Mouse (Mus musculus) heart, embryonic 12.5 days (tissue): Measurements from ENCODE around the gene Anp32b. TPM values are rescaled to one million over a fixed set of nuclear protein-coding genes. Genes with fewer than 3 reads are reported as not detected.

Source experiments
- ATAC-seq: fragments of 200-750 bp; cut with Nextera tagmentation; 2 replicates; pipeline ENCODE4 v1.8.0; 2017; ENCODE audit warnings: moderate TSS enrichment, moderate library complexity; ENCODE audit not compliant: insufficient number of reproducible peaks, low FRiP score
- H3K27ac ChIP-seq: fragments of 300-500 bp; sonication (generic); 2 replicates; pipeline ENCODE4 v1.5.1; 2016; ENCODE audit warnings: mild to moderate bottlenecking, moderate library complexity; ENCODE audit not compliant: poor library complexity, severe bottlenecking
- H3K27me3 ChIP-seq: fragments of 300-500 bp; sonication (generic); replicated peaks from 2 replicates; pipeline ENCODE4 v1.6.1; 2016; ENCODE audit warnings: mild to moderate bottlenecking, moderate library complexity
- H3K36me3 ChIP-seq: fragments of 300-500 bp; sonication (generic); 2 replicates; pipeline ENCODE4 v1.6.1; 2016; ENCODE audit warnings: mild to moderate bottlenecking, moderate library complexity
- H3K4me1 ChIP-seq: fragments of 300-500 bp; sonication (generic); replicated peaks from 2 replicates; pipeline ENCODE4 v1.6.1; 2016; ENCODE audit warnings: mild to moderate bottlenecking
- H3K4me2 ChIP-seq: fragments of 300-500 bp; sonication (generic); 2 replicates; pipeline ENCODE4 v1.6.1; 2016; ENCODE audit warnings: mild to moderate bottlenecking, moderate library complexity
- H3K4me3 ChIP-seq: fragments of 300-500 bp; sonication (generic); 2 replicates; pipeline ENCODE4 v1.5.1; 2016; ENCODE audit warnings: mild to moderate bottlenecking
- H3K9ac ChIP-seq: fragments of 300-500 bp; sonication (generic); 2 replicates; pipeline ENCODE4 v1.6.1; 2016; ENCODE audit warnings: mild to moderate bottlenecking, moderate library complexity
- H3K9me3 ChIP-seq: fragments of 300-500 bp; sonication (generic); replicated peaks from 2 replicates; pipeline ENCODE4 v1.6.1; 2016; ENCODE audit warnings: mild to moderate bottlenecking, moderate library complexity
- WGBS: fragments of 180-500 bp; shearing (Covaris S2); methylation state at CpG from one replicate; pipeline ENCODE4 v1.1.7; 2016; 5-methylcytosine and 5-hydroxymethylcytosine counted together
- polyA plus RNA-seq: library from polyadenylated mRNA; unstranded; fragments of >200 nt; fragmentation: Nextera tagmentation; extraction: Ambion mirVana; gene quantifications from 2 replicates; pipeline ENCODE4 v1.2.1, GENCODE M21; 2016

Gene Anp32b
- polyA plus RNA-seq, 1 experiment from 2014 or later, result 214 TPM

GRCm38 (mm10) chr4:46506801-46507610, 56.3 kb downstream of the Anp32b start:
- peak; percentile 97 for ATAC-seq
- peak overlapping the region; percentile 76 for H3K9ac ChIP-seq
- H3K4me3 ChIP-seq, result peak overlapping the region; percentile 69
- H3K9me3 ChIP-seq, result peaks cover 4% of the 10 kb centered on the region
- peak overlapping the region; percentile 97 for H3K4me2 ChIP-seq
- no peak overlapping the region for H3K27ac ChIP-seq
- H3K36me3 ChIP-seq, result peaks cover 26% of the 10 kb centered on the region
- peaks cover 7% of the 10 kb centered on the region; the same call in 1 of the 2 replicates for H3K4me1 ChIP-seq
- peaks cover 7% of the 10 kb centered on the region; the same call in 1 of the 2 replicates for H3K27me3 ChIP-seq
- WGBS, result under 1% methylated on average over 94 of the region's 94 CpGs

GRCm38 (mm10) chr4:46507736-46508460, 57.2 kb downstream of the Anp32b start:
- WGBS, result 12% methylated on average over 16 of the region's 16 CpGs

GRCm38 (mm10) chr4:46520491-46520890, 69.8 kb downstream of the Anp32b start:
- H3K9me3 ChIP-seq, result peaks cover 11% of the 10 kb centered on the region
- H3K36me3 ChIP-seq, result no peaks in the 10 kb centered on the region
- H3K4me1 ChIP-seq, result peaks cover 23% of the 10 kb centered on the region
- H3K27me3 ChIP-seq, result peaks cover 39% of the 10 kb centered on the region
- H3K4me2 ChIP-seq, result peak overlapping the region; percentile 30
- 0 out of 2 replicates have a peak overlapping the region, but pooled peaks have one; percentile 19 for H3K27ac ChIP-seq
- peak; percentile 57 for ATAC-seq
- 22% methylated on average over 2 of the region's 2 CpGs for WGBS
- H3K9ac ChIP-seq, result no peak overlapping the region
- no peak overlapping the region for H3K4me3 ChIP-seq

More at GRCm38 (mm10) chr4:46507736-46508460, 57.2 kb downstream of the Anp32b start:
- Histone ChIP-seq H3K4me3 (peak overlapping the region; percentile 69), H3K9me3 (peaks cover 4% of the 10 kb centered on the region), H3K4me1 (peaks cover 7% of the 10 kb centered on the region; the same call in 1 of the 2 replicates), H3K9ac (no peak overlapping the region), H3K27me3 (peaks cover 7% of the 10 kb centered on the region; the same call in 1 of the 2 replicates), H3K27ac (peak overlapping the region; percentile 51; the same call in 1 of the 2 replicates), H3K4me2 (peak overlapping the region; percentile 97), H3K36me3 (peaks cover 17% of the 10 kb centered on the region)
- ATAC-seq, result peak; percentile 40; the same call in 1 of the 2 replicates

GRCm38 (mm10) chr4:46521457-46521856, 70.8 kb downstream of the Anp32b start:
- H3K27me3 ChIP-seq, result peaks cover 41% of the 10 kb centered on the region
- H3K4me3 ChIP-seq, result no peak overlapping the region
- no peak for ATAC-seq
- WGBS, result 45% methylated on average over 10 of the region's 10 CpGs
- H3K9me3 ChIP-seq, result peaks cover 11% of the 10 kb centered on the region
- H3K4me1 ChIP-seq, result peaks cover 23% of the 10 kb centered on the region
- peak overlapping the region; percentile 30; the same call in 1 of the 2 replicates for H3K4me2 ChIP-seq
- H3K27ac ChIP-seq, result no peak overlapping the region
- no peaks in the 10 kb centered on the region for H3K36me3 ChIP-seq
- no peak overlapping the region for H3K9ac ChIP-seq

Other genes starting within 250 kb of the Anp32b start
- gene Foxe1, start 107.3 kb upstream of the Anp32b start, polyA plus RNA-seq, result not detected in 2 replicates
- gene Trmo, start 61.5 kb upstream of the Anp32b start, polyA plus RNA-seq, result 8.3 and 8.7 TPM in 2 replicates
- 9.7 and 12.4 TPM in 2 replicates for gene Hemgn, start 37.4 kb upstream of the Anp32b start, polyA plus RNA-seq
- gene Nans, start 38.3 kb downstream of the Anp32b start, polyA plus RNA-seq, result 62.2 and 68.3 TPM in 2 replicates
- 0.78 and 1.5 TPM in 2 replicates for gene Trim14, start 85.2 kb downstream of the Anp32b start, polyA plus RNA-seq
- gene Coro2a, start 151.3 kb downstream of the Anp32b start, polyA plus RNA-seq, result 0.15 and 0.34 TPM in 2 replicates
- gene Tbc1d2, start 199.3 kb downstream of the Anp32b start, polyA plus RNA-seq, result 0.42 and 0.51 TPM in 2 replicates